Mouse (Mus musculus) T-helper 17 cell (primary cell): ENCODE measurements around the gene Olfr577.

Experiments used
- in situ Hi-C, 2 experiments: fragments of 300-600 bp; cut with MboI, MseI; formaldehyde crosslinking; loops; 1 replicate in 1 of 2; 2 replicates in 1 of 2; pipeline ENCODE4 v1.15.1; 2025; ENCODE audit warnings: high pct_unique_total_duplicates in 2 of 2

The Olfr577 gene

DNA sequence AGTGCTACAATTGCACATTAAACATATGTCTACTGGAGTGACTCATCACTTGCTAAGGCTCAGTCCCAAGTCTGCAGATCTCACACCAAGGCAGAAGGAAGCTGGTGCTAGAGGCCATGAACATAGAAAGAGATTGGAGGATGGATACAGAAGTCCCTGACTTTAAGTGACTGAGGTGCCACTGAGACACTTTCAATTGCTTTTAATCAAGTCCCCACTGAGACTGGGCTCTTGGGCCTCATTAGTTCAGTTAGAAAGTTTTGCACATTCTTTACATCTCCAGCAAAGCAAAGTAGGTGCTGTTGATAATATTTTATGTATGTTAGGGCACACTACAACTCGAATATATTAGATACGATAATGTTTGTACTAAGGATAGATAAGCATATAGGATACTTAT, at the start of gene Olfr577:
Gene Olfr577, minus strand, starts transcription at position 101 of the 400 bp plus-strand sequence.
- in situ Hi-C loops = no loop called here

DNA sequence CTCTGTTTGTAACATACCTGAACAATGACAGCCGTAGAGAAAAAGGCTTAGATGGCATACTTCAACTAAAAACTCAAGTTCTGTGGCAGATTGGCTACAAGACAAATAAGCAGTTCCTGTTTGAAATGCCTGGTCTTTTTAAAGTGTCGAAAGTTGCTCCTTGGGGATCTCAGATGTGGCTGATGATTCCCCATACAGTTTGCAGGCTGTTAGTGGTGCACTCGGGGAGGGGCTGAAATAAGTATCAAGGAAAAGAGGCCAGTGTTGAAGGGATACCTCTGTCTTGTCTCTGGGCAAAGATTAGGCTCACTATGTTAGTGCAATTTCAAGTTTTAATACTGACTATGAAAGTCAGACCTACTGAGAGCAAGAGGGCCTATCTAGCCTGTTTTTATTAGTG, 13.5 kb upstream of the Olfr577 start, which contains the start of gene Olfr578:
Gene Olfr578, minus strand, starts transcription at position 101 of the 400 bp plus-strand sequence.
- in situ Hi-C loops = no loop called here

DNA sequence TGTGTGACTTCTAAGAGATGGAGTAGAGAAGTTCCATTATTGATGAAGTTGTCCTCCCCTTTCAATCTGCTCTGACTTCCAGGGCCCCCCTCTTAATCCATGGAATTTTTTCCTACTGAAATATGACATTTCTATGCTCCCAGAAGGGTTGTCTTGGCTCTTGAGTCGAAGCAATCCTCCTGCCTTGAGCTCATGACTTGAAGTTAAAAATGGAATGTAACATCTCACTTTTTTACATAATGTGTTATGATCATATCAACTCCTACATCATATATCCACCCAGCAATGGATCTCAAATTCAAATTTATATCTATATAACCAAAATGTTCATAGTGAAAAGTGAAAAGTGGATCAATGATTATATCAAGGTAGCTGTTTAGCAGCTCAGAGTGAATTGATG, 1.3 kb downstream of the Olfr577 start:
- in situ Hi-C loops = no loop called here

GRCm38 (mm10) chr7:102962360-102962759, 13.4 kb downstream of the Olfr577 start, which contains the start of gene Olfr576:
Olfr576 (plus strand) TSS chr7:102962660.
- in situ Hi-C loops = loop anchor here in 1 of 2 experiments (10.0 kb wide), 1 partner anchor 952 kb away; no protein-coding TSS in a partner anchor

- in situ Hi-C loops = no loop called here
These were observed 17.1 kb downstream of the Olfr577 start, which contains the start of gene Olfr575 for GRCm38 (mm10) chr7:102958593-102958992. Olfr575 (minus strand) TSS chr7:102958775.

DNA sequence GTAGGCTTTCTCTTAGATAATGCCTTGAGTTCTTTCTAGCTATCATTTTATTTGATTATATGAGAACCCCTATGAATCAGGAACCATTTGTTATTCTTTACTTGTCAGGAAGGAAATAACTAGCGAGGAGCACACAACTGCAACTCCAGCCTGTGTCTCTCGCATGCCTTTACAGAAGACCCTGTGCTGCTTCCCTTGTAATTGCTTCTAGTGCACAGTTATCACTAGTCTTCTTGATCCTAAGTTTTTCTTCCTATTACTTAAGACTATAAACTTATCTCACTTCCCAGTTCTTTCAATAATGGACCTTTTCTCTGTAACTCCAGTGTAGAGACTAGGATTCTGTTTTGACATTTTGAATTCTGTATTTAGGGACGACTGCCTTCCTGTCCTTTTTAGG, 17.6 kb downstream of the Olfr577 start:
- in situ Hi-C loops = no loop called here

- in situ Hi-C loops = no loop called here
These were observed 25.0 kb downstream of the Olfr577 start for GRCm38 (mm10) chr7:102950732-102951131.

GRCm38 (mm10) chr7:102948167-102948566, 27.6 kb downstream of the Olfr577 start, which contains the start of gene Olfr574:
Olfr574 (plus strand) TSS chr7:102948467.
- in situ Hi-C loops = no loop called here

- in situ Hi-C loops = no loop called here
These were observed 32.3 kb downstream of the Olfr577 start for GRCm38 (mm10) chr7:102943417-102943816.

- in situ Hi-C loops = no loop called here
These were observed 33.3 kb downstream of the Olfr577 start, which contains the start of gene Olfr573-ps1 for GRCm38 (mm10) chr7:102942475-102942874. Olfr573-ps1 (minus strand) TSS chr7:102942575.

DNA sequence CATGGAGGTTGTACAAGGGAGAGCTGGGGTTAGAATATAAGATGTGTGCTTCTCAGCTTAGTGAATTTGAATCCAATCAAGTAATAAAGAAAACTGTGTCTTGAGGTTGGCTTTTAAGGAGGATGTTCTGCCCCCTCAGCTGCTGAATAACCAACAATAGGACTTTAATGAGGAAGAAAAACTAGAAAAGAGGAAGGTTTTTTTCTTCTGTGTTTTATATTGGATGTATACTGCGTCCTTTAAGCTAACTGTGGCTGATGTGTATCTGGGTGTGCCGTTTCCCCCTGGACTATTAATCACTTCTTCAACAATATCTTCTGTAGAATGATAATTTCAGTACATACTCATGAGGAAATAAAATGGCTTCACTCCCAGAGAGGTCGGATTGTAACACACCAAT, 48.6 kb downstream of the Olfr577 start:
- in situ Hi-C loops = loop anchor here (10.0 kb wide), 2 partner anchors 222 to 262 kb away; partner anchors contain the start of genes Olfr556 (in 1 of the 2) and Olfr558 (in 1 of the 2)

- in situ Hi-C loops = loop anchor here (5.0 to 10.0 kb wide), 3 partner anchors 219 to 417 kb away; partner anchors contain the start of genes Olfr556 (in 1 of the 2) and Olfr558 (in 1 of the 2)
These were observed 51.6 kb downstream of the Olfr577 start, which contains the start of gene Olfr572 for GRCm38 (mm10) chr7:102924109-102924508. Olfr572 (plus strand) TSS chr7:102924409.
